Mouse (Mus musculus) forebrain, embryonic 13.5 days (tissue): ENCODE measurements at regions not wholly inside any gene's neighbourhood (a gene's known extent, or its start where the extent isn't known, plus 50 kb on each side); places are given as distances from the start of the nearest gene placed in this dataset.
A peak's percentile ranks its signal among the peaks of the same experiment; 100 is the strongest.

ENCODE experiments used
- ATAC-seq: fragments of 200-750 bp; cut with Nextera tagmentation; 2 replicates; pipeline ENCODE4 v1.8.0; 2017
- H3K27ac ChIP-seq: fragments of 300-500 bp; sonication (generic); 2 replicates; pipeline ENCODE4 v1.5.1; 2015; ENCODE audit warnings: inconsistent platforms, mild to moderate bottlenecking, moderate library complexity
- H3K27me3 ChIP-seq: fragments of 300-500 bp; sonication (generic); 2 replicates; pipeline ENCODE4 v1.6.1; 2015; ENCODE audit warnings: mild to moderate bottlenecking, inconsistent platforms
- H3K36me3 ChIP-seq: fragments of 300-500 bp; sonication (generic); 2 replicates; pipeline ENCODE4 v1.6.1; 2015; ENCODE audit warnings: mild to moderate bottlenecking, inconsistent platforms; ENCODE audit not compliant: poor library complexity, severe bottlenecking
- H3K4me1 ChIP-seq: fragments of 300-500 bp; sonication (generic); 2 replicates; pipeline ENCODE4 v1.6.1; 2015; ENCODE audit warnings: inconsistent platforms
- H3K4me2 ChIP-seq: fragments of 300-500 bp; sonication (generic); 2 replicates; pipeline ENCODE4 v1.6.1; 2015; ENCODE audit warnings: inconsistent platforms, mild to moderate bottlenecking, moderate library complexity
- H3K4me3 ChIP-seq: fragments of 300-500 bp; sonication (generic); 2 replicates; pipeline ENCODE4 v1.5.1; 2015; ENCODE audit warnings: mild to moderate bottlenecking, inconsistent platforms
- H3K9ac ChIP-seq: fragments of 300-500 bp; sonication (generic); 2 replicates; pipeline ENCODE4 v1.6.1; 2015; ENCODE audit warnings: mild to moderate bottlenecking, inconsistent platforms
- H3K9me3 ChIP-seq: fragments of 300-500 bp; sonication (generic); replicated peaks from 2 replicates; pipeline ENCODE4 v1.6.1; 2016; ENCODE audit warnings: inconsistent platforms
- WGBS: fragments of 180-500 bp; shearing (Covaris S2); methylation state at CpG from one replicate; pipeline ENCODE4 v1.1.7; 2015; 5-methylcytosine and 5-hydroxymethylcytosine counted together

DNA sequence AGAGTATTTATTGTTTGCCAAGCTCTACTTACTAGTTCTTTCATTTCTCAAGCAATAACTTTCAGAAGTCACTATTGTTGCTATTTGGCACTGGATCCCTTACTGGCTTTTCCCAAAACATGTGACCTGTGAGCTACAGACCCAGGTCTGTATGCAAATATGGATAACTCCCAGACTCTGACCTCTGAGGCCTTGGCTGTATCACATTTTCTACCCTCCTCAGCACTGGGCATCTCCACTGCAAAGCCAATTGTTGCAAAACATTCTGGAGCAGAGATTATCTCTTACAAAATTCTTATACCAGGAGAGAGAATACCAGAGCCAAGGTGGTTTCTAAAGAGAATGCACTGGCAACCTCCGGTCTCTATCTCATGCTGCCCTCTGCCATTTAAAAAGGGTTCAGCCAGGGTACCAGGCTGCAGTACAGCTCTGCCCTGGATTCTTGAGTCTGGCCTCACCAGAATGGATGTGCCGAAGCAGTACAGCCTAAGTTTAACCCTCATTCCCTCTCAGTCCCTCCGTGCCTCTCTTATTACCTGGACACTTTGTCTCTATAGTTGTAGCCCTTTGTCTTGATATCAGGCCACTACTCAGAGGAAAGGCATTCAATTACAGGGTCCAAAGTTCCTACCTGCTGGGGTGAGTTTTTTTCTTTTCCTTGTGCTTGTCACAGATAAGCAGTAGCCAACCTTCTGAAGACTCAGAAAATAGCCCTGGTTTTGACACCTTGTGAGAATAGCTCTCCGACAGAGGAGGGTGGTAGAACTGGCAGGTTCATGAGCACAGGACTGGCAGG, 101.2 kb upstream of the Vwc2 start:
- Histone ChIP-seq H3K9me3 (no peaks in the 10 kb centered on the region), H3K4me3 (no peak overlapping the region), H3K27me3 (peaks cover 14% of the 10 kb centered on the region; the same call in 1 of the 2 replicates), H3K9ac (no peak overlapping the region), H3K36me3 (no peaks in the 10 kb centered on the region), H3K4me2 (no peak overlapping the region), H3K27ac (no peak overlapping the region), H3K4me1 (0 out of 2 replicates have a peak, but pooled peaks cover 4% of the 10 kb centered on the region)
- ATAC-seq: no peak
- 85% methylated on average over 4 of the region's 4 CpGs for WGBS

DNA sequence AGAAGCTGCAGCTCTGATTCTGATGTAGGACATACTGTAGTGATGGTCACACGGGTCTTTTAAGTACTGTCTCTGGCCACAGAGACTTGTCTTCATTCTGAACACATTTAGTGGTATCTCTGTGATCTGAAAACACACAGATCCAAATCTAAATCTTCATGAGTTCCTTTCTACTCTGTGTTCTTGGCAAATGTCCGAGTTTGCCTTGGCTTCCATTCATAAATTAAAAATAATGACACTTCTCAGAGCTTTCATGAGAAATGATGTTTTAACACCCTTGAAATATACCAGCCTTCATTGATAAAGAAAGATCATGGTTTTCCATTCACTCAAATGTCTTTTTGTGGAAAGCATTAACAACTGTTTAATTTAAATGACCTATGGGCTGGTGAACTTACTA, 100.4 kb upstream of the Vwc2 start:
- no peaks in the 10 kb centered on the region for H3K36me3 ChIP-seq
- no peak overlapping the region for H3K4me3 ChIP-seq
- no peak overlapping the region for H3K27ac ChIP-seq
- WGBS: 72% methylated on average over 2 of the region's 2 CpGs
- no peak for ATAC-seq
- no peaks in the 10 kb centered on the region for H3K9me3 ChIP-seq
- H3K27me3 ChIP-seq: peaks cover 14% of the 10 kb centered on the region; the same call in 1 of the 2 replicates
- H3K4me2 ChIP-seq: no peak overlapping the region
- H3K4me1 ChIP-seq: 0 out of 2 replicates have a peak, but pooled peaks cover 4% of the 10 kb centered on the region
- H3K9ac ChIP-seq: no peak overlapping the region

DNA sequence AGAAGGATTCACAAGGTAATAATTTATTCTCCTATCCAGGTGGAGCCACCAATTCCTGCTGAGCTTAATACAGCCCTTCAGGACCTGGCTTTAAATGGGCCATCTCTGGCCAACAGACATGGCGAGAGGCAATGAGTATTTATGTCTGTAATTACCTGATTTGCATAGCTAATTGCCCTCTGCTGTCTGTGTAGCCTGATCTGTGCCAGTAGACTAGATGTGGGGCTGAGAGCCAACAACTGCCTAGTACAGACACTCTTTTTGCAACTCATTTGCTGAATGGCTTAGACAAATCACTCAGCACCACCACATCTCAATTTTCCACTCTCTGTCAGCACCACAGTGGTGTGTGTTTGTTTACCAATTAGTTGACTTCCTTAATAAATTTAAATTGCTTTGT, 99.9 kb upstream of the Vwc2 start:
- no peak overlapping the region for H3K4me2 ChIP-seq
- no peak overlapping the region for H3K4me3 ChIP-seq
- 0 out of 2 replicates have a peak, but pooled peaks cover 4% of the 10 kb centered on the region for H3K4me1 ChIP-seq
- H3K9ac ChIP-seq: no peak overlapping the region
- no peaks in the 10 kb centered on the region for H3K36me3 ChIP-seq
- no peaks in the 10 kb centered on the region for H3K9me3 ChIP-seq
- WGBS: 19% methylated on average over 1 of the region's 1 CpGs
- peaks cover 14% of the 10 kb centered on the region; the same call in 1 of the 2 replicates for H3K27me3 ChIP-seq
- no peak overlapping the region for H3K27ac ChIP-seq
- ATAC-seq: peak; percentile 97

DNA sequence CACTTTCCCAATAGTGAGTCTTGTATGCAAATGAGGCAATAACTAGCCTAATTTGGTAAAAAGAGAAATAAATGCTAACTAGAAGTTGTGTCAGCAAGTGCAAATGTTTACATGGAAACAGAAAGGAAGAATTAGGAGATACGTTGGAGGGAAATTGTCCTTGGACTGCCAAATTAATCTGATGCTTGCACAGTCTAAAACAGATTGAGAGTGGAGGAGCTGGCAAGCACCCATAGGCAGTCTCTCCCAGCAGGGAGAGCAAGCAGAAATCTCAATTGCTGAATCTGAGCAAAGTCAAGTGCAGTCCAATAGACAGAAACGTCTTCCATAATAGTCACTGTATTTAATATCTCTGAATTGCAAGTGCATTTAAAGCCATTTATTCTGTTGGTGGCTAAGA, 99.5 kb upstream of the Vwc2 start:
- Histone ChIP-seq H3K36me3 (no peaks in the 10 kb centered on the region), H3K4me1 (0 out of 2 replicates have a peak, but pooled peaks cover 4% of the 10 kb centered on the region), H3K4me3 (no peak overlapping the region), H3K27me3 (peaks cover 14% of the 10 kb centered on the region; the same call in 1 of the 2 replicates), H3K9me3 (no peaks in the 10 kb centered on the region), H3K9ac (no peak overlapping the region), H3K27ac (no peak overlapping the region), H3K4me2 (no peak overlapping the region)
- 45% methylated on average over 2 of the region's 2 CpGs for WGBS
- peak; percentile 91 for ATAC-seq

DNA sequence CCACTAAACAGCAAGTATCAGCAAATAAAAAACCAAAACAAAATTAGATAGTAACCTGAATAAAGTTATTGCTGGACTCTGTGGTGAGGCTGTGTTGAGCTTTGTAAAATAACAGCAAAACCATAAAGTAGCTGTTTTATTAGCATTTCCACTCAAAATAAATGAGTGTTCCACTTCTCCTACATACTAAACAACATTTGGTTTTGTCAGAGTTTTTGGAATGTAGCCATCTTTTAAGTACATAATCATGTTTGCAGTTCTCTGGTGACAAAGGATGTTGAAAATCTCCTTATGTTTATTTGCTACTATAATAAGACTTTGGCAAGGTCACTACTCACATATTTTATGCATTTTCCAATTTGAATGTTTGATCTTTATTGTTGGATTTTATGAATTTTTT, 85.2 kb upstream of the Vwc2 start:
- no peak for ATAC-seq
- Histone ChIP-seq H3K36me3 (no peaks in the 10 kb centered on the region), H3K27ac (no peak overlapping the region), H3K4me1 (no peaks in the 10 kb centered on the region), H3K4me2 (no peak overlapping the region), H3K9me3 (no peaks in the 10 kb centered on the region), H3K4me3 (no peak overlapping the region), H3K27me3 (no peaks in the 10 kb centered on the region), H3K9ac (no peak overlapping the region)
